Mouse (Mus musculus): Measurements from ENCODE around the gene H2-M10.1. TPM values are rescaled to one million over a fixed set of nuclear protein-coding genes. Genes with fewer than 3 reads are reported as not detected.
A peak's percentile ranks its signal among the peaks of the same experiment; 100 is the strongest.

Gene H2-M10.1
- polyA plus RNA-seq, 1 experiment from 2014 or later = not detected

DNA sequence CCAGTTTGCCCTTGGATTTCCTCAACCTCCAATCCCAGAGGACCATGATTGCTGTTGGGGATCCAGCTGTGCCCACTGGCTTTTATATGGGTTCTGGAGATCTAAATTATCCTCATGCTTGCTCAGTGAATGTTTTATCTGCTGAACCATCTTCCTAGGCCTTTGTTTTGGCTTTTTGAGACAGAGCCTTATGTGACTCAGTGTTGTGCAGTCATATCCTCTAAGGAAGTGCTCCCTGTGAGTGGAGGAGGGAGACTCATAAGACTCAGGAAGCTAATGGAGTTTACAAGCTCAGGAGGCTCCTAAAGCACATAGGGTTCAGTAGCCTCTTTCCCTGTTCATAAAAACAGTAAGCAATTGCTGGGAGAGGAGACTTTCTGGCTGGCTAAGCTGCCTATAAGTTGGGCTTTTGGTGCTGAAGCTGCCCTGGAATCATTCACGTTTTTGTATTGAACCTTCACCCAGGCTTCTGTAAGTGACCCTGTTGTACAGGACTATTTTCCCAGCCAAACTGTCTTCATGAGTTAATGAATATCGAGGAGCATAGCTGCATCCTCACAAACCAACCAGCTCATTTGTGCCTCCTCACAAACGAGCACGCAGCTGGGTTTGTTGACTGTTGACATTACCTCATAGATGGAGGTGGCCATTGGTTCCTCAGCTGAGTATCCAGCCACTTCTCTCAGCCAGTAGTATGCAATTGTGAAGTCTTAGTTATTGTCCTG, 44.3 kb downstream of the H2-M10.1 start:
- H3K4me1 ChIP-seq (replicated peaks) = no peaks in the 10 kb centered on the region

DNA sequence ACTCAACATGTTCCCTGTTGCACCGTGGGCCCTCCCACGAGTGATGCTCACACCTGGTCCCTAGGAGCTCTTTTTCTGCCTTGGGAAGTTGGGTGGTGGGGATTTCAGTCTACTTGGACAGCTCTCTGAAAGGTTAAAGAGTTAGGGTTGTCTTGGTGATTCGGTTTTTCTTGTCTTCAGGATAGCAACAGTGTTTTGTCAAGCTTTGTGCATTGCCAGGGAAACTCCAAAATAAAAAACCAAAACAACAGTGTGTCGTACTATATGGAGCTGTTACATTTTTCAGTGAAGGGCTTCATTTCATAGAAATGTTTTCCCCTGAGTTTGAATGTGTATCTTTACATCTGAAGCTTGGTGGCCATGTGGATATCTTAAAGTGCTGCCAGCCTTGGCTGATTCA, 51.2 kb downstream of the H2-M10.1 start:
- Histone ChIP-seq H3K36me3 (peaks cover 48% of the 10 kb centered on the region), H3K4me3 (no peak overlapping the region), H3K27me3 (no peaks in the 10 kb centered on the region), H3K27ac (replicated peaks) (no peak overlapping the region), H3K4me1 (replicated peaks) (peaks cover 38% of the 10 kb centered on the region), H3K9ac (no peak overlapping the region), H3K4me2 (no peak overlapping the region), H3K9me3 (no peaks in the 10 kb centered on the region)
- ATAC-seq (ENCODE audit: low read depth) = no peak
- 91% methylated on average over 4 of the region's 4 CpGs for WGBS

More for the DNA sequence above, 44.3 kb downstream of the H2-M10.1 start:
- ATAC-seq (ENCODE audit: low read depth) = no peak
- Histone ChIP-seq H3K36me3 (peaks cover 46% of the 10 kb centered on the region), H3K9me3 (peaks cover 10% of the 10 kb centered on the region; the same call in 1 of the 2 replicates), H3K27me3 (no peaks in the 10 kb centered on the region), H3K4me2 (no peak overlapping the region), H3K27ac (replicated peaks) (no peak overlapping the region), H3K9ac (no peak overlapping the region), H3K4me3 (no peak overlapping the region)
- 96% methylated on average over 4 of the region's 4 CpGs for WGBS

DNA sequence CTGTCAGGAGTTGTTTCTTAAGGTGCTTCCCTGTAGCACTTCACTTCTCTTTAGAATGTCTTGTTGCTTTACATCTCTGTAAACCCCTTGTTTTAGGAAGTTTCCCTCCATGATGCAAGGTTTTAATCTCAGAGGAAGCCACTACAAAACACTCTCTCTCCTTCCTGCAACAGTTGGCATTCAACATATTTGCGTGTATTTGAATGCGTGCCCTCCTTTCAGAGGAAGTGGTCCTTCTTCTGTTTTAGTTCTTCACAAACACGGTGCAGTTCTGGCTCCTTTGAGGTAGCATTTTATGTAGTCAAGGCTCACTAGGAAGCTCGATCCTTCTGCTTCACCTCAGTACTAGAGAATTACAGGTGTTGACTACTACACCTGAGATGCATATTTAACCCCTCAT, 52.2 kb downstream of the H2-M10.1 start:
- Histone ChIP-seq H3K27ac (replicated peaks) (no peak overlapping the region), H3K27me3 (no peaks in the 10 kb centered on the region), H3K4me2 (peak overlapping the region; percentile 90; the same call in 1 of the 2 replicates), H3K4me1 (replicated peaks) (peaks cover 44% of the 10 kb centered on the region), H3K9me3 (no peaks in the 10 kb centered on the region), H3K36me3 (peaks cover 45% of the 10 kb centered on the region), H3K9ac (0 out of 2 replicates have a peak overlapping the region, but pooled peaks have one; percentile 90), H3K4me3 (no peak overlapping the region)
- WGBS = 94% methylated on average over 4 of the region's 4 CpGs
- no peak for ATAC-seq (ENCODE audit: low read depth)

Other genes with a start within 250 kb of the H2-M10.1 start
- gene Gm19684, start 204.5 kb downstream of the H2-M10.1 start, polyA plus RNA-seq (2015; fragmentation: Nextera tagmentation; extraction: Ambion mirVana) = not detected in 2 replicates
- not detected in 2 replicates for gene Gm7030, start 196.7 kb downstream of the H2-M10.1 start, polyA plus RNA-seq (2015; fragmentation: Nextera tagmentation; extraction: Ambion mirVana)
- gene Gm8909, start 157.6 kb downstream of the H2-M10.1 start, polyA plus RNA-seq (2015; fragmentation: Nextera tagmentation; extraction: Ambion mirVana) = not detected in 2 replicates
- gene H2-T3, start 135.9 kb downstream of the H2-M10.1 start, polyA plus RNA-seq (2015; fragmentation: Nextera tagmentation; extraction: Ambion mirVana) = not detected in 2 replicates
- gene Rpp21, start 68.1 kb downstream of the H2-M10.1 start, polyA plus RNA-seq (2015; fragmentation: Nextera tagmentation; extraction: Ambion mirVana) = 93.9 and 122 TPM in 2 replicates
- 26.4 and 27.2 TPM in 2 replicates for gene Trim39, start 53.9 kb downstream of the H2-M10.1 start, polyA plus RNA-seq (2015; fragmentation: Nextera tagmentation; extraction: Ambion mirVana)
- gene H2-M10.2, start 39.7 kb downstream of the H2-M10.1 start, polyA plus RNA-seq (2015; fragmentation: Nextera tagmentation; extraction: Ambion mirVana) = not detected in 2 replicates
- gene H2-M10.3, start 42.3 kb upstream of the H2-M10.1 start, polyA plus RNA-seq (2015; fragmentation: Nextera tagmentation; extraction: Ambion mirVana) = not detected in 2 replicates
- not detected in 2 replicates for gene H2-M10.4, start 136.2 kb upstream of the H2-M10.1 start, polyA plus RNA-seq (2015; fragmentation: Nextera tagmentation; extraction: Ambion mirVana)
- gene H2-M11, start 220.9 kb upstream of the H2-M10.1 start, polyA plus RNA-seq (2015; fragmentation: Nextera tagmentation; extraction: Ambion mirVana) = 0.52 TPM in 1 of 2 replicates, not detected in the other